Mouse (Mus musculus) forebrain, embryonic 11.5 days (tissue): ENCODE measurements around the gene Adam17. TPM values are rescaled to one million over a fixed set of nuclear protein-coding genes. Genes with fewer than 3 reads are reported as not detected.

Experiments used
- ATAC-seq: fragments of 200-750 bp; cut with Nextera tagmentation; replicated peaks from 2 replicates; pipeline ENCODE4 v1.8.0; 2017; ENCODE audit warnings: moderate TSS enrichment; ENCODE audit not compliant: low FRiP score
- DNase-seq: peaks from one replicate; pipeline ENCODE4 v3.0.0-alpha.2; 2017; ENCODE audit warnings: low spot score
- H3K27ac ChIP-seq: fragments of 300-500 bp; sonication (generic); 2 replicates; pipeline ENCODE4 v1.5.1; 2014; ENCODE audit warnings: low read depth, low read length
- H3K27me3 ChIP-seq: fragments of 300-500 bp; sonication (generic); 2 replicates; pipeline ENCODE4 v1.6.1; 2014; ENCODE audit warnings: mild to moderate bottlenecking, low read length, mixed read lengths; ENCODE audit not compliant: control insufficient read depth, insufficient read depth
- H3K36me3 ChIP-seq: fragments of 300-500 bp; sonication (generic); 2 replicates; pipeline ENCODE4 v1.6.1; 2014; ENCODE audit warnings: mild to moderate bottlenecking, low read length, moderate library complexity, mixed read lengths; ENCODE audit not compliant: control insufficient read depth, insufficient read depth
- H3K4me1 ChIP-seq: fragments of 300-500 bp; sonication (generic); replicated peaks from 2 replicates; pipeline ENCODE4 v1.6.1; 2014; ENCODE audit warnings: low read length, mixed read lengths; ENCODE audit not compliant: control insufficient read depth, insufficient read depth
- H3K4me2 ChIP-seq: fragments of 300-500 bp; sonication (generic); 2 replicates; pipeline ENCODE4 v1.6.1; 2014; ENCODE audit warnings: low read depth, mild to moderate bottlenecking, low read length, moderate library complexity, mixed read lengths; ENCODE audit not compliant: severe bottlenecking
- H3K4me3 ChIP-seq: fragments of 300-500 bp; sonication (generic); 2 replicates; pipeline ENCODE4 v1.5.1; 2014; ENCODE audit warnings: low read depth, low read length
- H3K9ac ChIP-seq: fragments of 300-500 bp; sonication (generic); 2 replicates; pipeline ENCODE4 v1.6.1; 2014; ENCODE audit warnings: low read length
- H3K9me3 ChIP-seq: fragments of 300-500 bp; sonication (generic); 2 replicates; pipeline ENCODE4 v1.6.1; 2016; ENCODE audit warnings: low read length, mixed read lengths; ENCODE audit not compliant: control insufficient read depth
- WGBS: fragments of 180-500 bp; shearing (Covaris S2); extraction: QIAGEN DNeasy Blood & Tissue Kit; methylation state at CpG from one replicate; pipeline ENCODE4 v1.1.7; 2014; 5-methylcytosine and 5-hydroxymethylcytosine counted together
- polyA plus RNA-seq: library from polyadenylated mRNA; unstranded; fragments of >200 nt; fragmentation: Nextera tagmentation; extraction: Ambion mirVana; gene quantifications from 2 replicates; pipeline ENCODE4 v1.2.1, GENCODE M21; 2014

The Adam17 gene
- polyA plus RNA-seq, 1 experiment from 2014 or later, result 36.6 TPM

GRCm38 (mm10) chr12:21335869-21336268 is 37.6 kb downstream of the Adam17 start:
- no peak overlapping the region for H3K27ac ChIP-seq
- H3K9me3 ChIP-seq, result no peaks in the 10 kb centered on the region
- DNase-seq (no peak), ATAC-seq (no peak)
- H3K4me3 ChIP-seq, result no peak overlapping the region
- H3K9ac ChIP-seq, result no peak overlapping the region
- H3K4me1 ChIP-seq, result no peaks in the 10 kb centered on the region
- no peak overlapping the region for H3K4me2 ChIP-seq
- 94% methylated on average over 7 of the region's 7 CpGs for WGBS
- no peaks in the 10 kb centered on the region; the same call in 1 of the 2 replicates for H3K36me3 ChIP-seq
- H3K27me3 ChIP-seq, result no peaks in the 10 kb centered on the region

DNA sequence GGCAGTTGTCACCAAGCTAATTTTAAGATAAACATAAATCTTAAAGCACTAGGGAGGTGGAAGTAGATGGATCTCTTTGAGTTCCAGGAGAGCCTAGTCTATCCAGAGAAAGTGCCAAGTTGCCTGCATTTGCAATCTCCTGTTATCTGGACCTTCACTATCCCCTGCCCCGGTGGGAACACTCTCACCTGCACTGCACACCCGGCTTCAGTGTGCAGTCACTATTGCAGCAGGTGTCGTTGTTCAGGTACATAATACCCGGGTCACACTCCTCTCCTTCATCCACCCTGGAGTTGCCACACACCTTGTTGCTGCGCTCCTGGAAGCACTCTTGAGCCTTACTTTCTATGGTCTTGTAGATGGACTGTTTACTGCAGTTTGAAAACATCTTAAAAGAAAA is 39.7 kb downstream of the Adam17 start:
- Histone ChIP-seq H3K27ac (no peak overlapping the region), H3K4me3 (no peak overlapping the region), H3K36me3 (no peaks in the 10 kb centered on the region; the same call in 1 of the 2 replicates), H3K9ac (no peak overlapping the region), H3K4me2 (no peak overlapping the region), H3K27me3 (no peaks in the 10 kb centered on the region), H3K4me1 (no peaks in the 10 kb centered on the region), H3K9me3 (no peaks in the 10 kb centered on the region)
- ATAC-seq, result no peak
- WGBS, result 92% methylated on average over 5 of the region's 5 CpGs
- no peak for DNase-seq

GRCm38 (mm10) chr12:21333021-21333420 is 40.4 kb downstream of the Adam17 start:
- no peak overlapping the region for H3K4me3 ChIP-seq
- no peak for DNase-seq
- no peak overlapping the region for H3K4me2 ChIP-seq
- no peak overlapping the region for H3K9ac ChIP-seq
- WGBS, result 93% methylated on average over 7 of the region's 7 CpGs
- H3K27me3 ChIP-seq, result no peaks in the 10 kb centered on the region
- no peaks in the 10 kb centered on the region; the same call in 1 of the 2 replicates for H3K36me3 ChIP-seq
- ATAC-seq, result no peak
- H3K9me3 ChIP-seq, result no peaks in the 10 kb centered on the region
- no peaks in the 10 kb centered on the region for H3K4me1 ChIP-seq
- H3K27ac ChIP-seq, result no peak overlapping the region

DNA sequence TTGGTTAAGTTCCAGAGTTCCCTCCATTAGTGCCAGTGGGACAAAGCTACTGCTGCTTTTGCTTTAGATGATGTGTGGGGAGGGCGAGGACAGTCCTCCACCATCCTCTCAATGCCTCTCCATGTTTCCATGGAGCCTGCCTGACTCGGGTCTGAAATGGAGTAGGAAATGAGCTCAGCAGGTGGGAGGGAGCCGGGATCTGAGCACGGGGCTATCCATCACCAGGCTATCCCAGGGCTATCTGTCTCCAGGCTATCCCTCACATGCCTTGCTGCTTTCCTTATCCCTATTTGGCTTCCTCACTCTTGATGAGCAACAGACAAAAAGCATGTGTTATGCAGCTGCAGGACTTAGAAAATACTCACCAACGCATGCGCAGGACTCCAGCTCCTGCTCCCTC is 41.7 kb downstream of the Adam17 start:
- Histone ChIP-seq H3K27me3 (no peaks in the 10 kb centered on the region), H3K36me3 (no peaks in the 10 kb centered on the region; the same call in 1 of the 2 replicates)
- WGBS, result 81% methylated on average over 6 of the region's 6 CpGs

GRCm38 (mm10) chr12:21330961-21331576 is 42.4 kb downstream of the Adam17 start:
- H3K9ac ChIP-seq, result no peak overlapping the region
- H3K36me3 ChIP-seq, result no peaks in the 10 kb centered on the region; the same call in 1 of the 2 replicates
- DNase-seq, result no peak
- no peaks in the 10 kb centered on the region for H3K27me3 ChIP-seq
- no peaks in the 10 kb centered on the region for H3K4me1 ChIP-seq
- WGBS, result 92% methylated on average over 10 of the region's 10 CpGs
- ATAC-seq, result no peak
- H3K27ac ChIP-seq, result no peak overlapping the region
- no peak overlapping the region for H3K4me2 ChIP-seq
- H3K9me3 ChIP-seq, result no peaks in the 10 kb centered on the region
- no peak overlapping the region for H3K4me3 ChIP-seq

More for the DNA sequence above, 41.7 kb downstream of the Adam17 start:
- ATAC-seq (no peak), DNase-seq (no peak)
- Histone ChIP-seq H3K4me1 (no peaks in the 10 kb centered on the region), H3K4me2 (no peak overlapping the region), H3K9me3 (no peaks in the 10 kb centered on the region), H3K27ac (no peak overlapping the region), H3K9ac (no peak overlapping the region), H3K4me3 (no peak overlapping the region)

GRCm38 (mm10) chr12:21329661-21330400 is 43.6 kb downstream of the Adam17 start:
- ATAC-seq (no peak), DNase-seq (no peak)
- Histone ChIP-seq H3K4me3 (no peak overlapping the region), H3K36me3 (peaks cover 4% of the 10 kb centered on the region; the same call in 1 of the 2 replicates), H3K4me2 (no peak overlapping the region), H3K9me3 (no peaks in the 10 kb centered on the region), H3K27ac (no peak overlapping the region), H3K9ac (no peak overlapping the region), H3K4me1 (no peaks in the 10 kb centered on the region), H3K27me3 (no peaks in the 10 kb centered on the region)
- 91% methylated on average over 9 of the region's 9 CpGs for WGBS

GRCm38 (mm10) chr12:21326325-21326724 is 47.1 kb downstream of the Adam17 start:
- no peak overlapping the region for H3K4me2 ChIP-seq
- no peaks in the 10 kb centered on the region for H3K4me1 ChIP-seq
- H3K36me3 ChIP-seq, result peaks cover 6% of the 10 kb centered on the region; the same call in 1 of the 2 replicates
- 96% methylated on average over 3 of the region's 3 CpGs for WGBS
- no peak overlapping the region for H3K9ac ChIP-seq
- no peak overlapping the region for H3K27ac ChIP-seq
- H3K9me3 ChIP-seq, result no peaks in the 10 kb centered on the region
- DNase-seq (no peak), ATAC-seq (no peak)
- no peaks in the 10 kb centered on the region for H3K27me3 ChIP-seq
- no peak overlapping the region for H3K4me3 ChIP-seq

DNA sequence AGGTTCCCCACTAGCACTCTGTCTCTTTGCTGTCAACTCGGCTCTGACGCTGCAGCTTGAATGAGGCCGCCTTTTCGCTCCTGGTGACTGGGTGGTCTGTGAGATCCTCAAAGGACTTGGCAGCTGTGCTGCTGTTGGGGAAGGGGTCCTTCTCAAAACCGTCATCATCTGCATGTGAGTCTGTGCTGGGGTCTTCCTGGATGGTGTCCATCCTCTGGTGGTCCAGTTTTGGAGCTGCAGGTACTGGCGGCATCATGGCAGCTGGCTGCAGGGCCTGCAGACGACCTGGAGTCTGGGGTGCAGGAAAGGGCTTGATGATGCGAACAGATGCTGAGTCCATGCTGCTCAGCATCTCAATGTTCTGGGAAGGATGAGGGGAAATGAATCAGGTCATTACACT is 48.2 kb downstream of the Adam17 start:
- no peak overlapping the region for H3K9ac ChIP-seq
- no peak overlapping the region for H3K27ac ChIP-seq
- 90% methylated on average over 8 of the region's 8 CpGs for WGBS
- H3K36me3 ChIP-seq, result peaks cover 6% of the 10 kb centered on the region; the same call in 1 of the 2 replicates
- no peaks in the 10 kb centered on the region for H3K9me3 ChIP-seq
- H3K4me2 ChIP-seq, result no peak overlapping the region
- ATAC-seq (no peak), DNase-seq (no peak)
- H3K4me3 ChIP-seq, result no peak overlapping the region
- H3K27me3 ChIP-seq, result no peaks in the 10 kb centered on the region
- H3K4me1 ChIP-seq, result no peaks in the 10 kb centered on the region
